Mouse (Mus musculus) retina, embryonic 14.5 days (tissue): ENCODE measurements around the gene Gbx2.

Experiments
- DNase-seq: peaks from one replicate; pipeline ENCODE4 v3.0.0-alpha.2; 2015; ENCODE audit warnings: low spot score

Gene Gbx2

DNA sequence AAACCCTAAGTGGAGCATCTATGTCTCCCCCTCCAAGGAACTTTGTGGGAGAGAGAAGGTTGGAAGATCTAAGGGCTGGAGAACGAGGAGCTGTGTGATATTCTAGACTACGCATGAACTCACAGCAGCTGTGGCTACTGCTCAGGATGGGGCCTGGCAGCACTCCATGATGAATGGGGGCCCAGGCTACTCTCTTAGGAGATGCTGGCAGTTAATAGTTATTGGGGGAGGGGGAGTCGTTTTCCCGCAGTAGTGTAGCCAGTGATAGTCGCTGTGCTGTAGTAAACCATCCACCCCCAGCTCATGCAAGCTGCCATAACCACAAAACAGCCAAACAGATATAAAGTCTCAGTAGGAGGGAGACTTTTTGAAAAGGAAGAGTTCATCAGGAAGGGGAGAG, 18.6 kb downstream of the Gbx2 start:
- no peak for DNase-seq

DNA sequence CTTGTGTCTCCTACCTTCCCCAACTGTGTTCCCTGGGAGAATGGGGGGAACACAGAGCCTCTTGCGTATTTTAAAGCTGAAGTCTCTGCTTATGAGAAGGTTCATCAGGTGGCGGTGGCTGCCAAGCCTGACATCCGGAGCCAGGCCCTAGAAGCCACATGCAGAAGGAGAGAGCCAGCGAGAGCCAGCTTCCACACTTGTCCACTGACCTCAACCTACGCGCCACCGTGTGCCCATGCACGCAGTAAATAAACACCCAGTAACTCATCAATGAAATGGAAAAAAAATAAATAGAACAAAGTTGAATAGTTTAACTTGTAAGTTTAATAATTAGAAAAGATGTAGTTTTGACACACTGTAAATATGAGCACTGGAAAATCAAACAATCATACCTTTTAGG, 21.2 kb downstream of the Gbx2 start:
- no peak for DNase-seq

DNA sequence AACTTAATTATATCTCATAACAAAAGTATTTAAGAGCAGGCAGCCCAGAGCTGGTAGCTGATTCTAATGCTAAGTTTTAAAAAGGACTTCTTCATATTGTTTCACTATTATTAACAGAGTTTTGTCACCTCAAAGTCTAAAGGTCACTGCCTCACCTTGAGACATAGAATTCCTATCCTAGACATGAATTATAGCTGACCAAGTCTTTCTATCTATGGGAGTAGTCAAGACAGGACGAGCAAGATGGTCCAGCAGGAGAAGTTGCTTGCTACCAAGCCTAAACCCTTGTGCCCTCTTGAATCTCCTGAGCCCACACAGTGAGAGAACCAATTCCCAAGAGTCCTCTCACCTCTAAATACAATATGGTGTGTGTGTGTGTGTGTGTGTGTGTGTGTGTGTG, 28.3 kb downstream of the Gbx2 start:
- DNase-seq: no peak

DNA sequence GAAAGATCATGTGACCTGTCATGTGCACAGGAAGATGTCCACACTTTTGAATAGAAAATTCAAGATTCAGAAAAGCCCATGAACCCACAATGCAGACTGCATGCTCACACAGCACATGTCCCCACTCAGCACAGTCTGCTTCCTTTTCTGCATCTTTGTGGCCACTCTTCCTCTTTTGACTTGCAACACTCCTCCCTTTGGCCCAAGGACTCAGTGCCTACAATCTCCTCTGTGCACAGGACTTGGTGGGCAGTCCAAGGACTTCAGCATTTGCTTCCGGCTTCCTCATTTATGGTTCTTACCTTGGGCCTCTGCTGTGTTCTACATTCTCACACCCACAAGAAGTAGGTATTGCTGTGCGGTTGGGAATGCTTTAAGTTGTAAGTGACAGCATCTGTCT, 28.7 kb downstream of the Gbx2 start:
- no peak for DNase-seq

DNA sequence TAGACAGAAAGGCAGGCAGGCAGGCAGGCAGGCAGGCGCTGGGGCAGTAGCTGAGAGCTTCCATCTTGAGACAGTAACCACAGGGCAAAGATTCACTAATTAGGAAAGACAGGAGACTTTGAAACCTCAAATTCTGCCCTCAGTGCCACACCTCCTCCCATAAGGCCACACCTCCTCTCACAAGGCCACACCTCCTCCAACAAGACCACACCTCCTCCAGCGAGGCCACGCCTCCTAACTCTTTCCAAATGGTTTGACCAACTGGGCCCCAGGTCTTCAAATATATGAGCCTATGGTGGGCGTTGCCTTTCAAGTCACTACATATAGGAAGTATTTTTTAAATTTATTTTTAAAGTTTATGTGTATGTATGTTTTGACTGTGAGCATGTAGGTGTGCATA, 29.6 kb downstream of the Gbx2 start:
- no peak for DNase-seq

DNA sequence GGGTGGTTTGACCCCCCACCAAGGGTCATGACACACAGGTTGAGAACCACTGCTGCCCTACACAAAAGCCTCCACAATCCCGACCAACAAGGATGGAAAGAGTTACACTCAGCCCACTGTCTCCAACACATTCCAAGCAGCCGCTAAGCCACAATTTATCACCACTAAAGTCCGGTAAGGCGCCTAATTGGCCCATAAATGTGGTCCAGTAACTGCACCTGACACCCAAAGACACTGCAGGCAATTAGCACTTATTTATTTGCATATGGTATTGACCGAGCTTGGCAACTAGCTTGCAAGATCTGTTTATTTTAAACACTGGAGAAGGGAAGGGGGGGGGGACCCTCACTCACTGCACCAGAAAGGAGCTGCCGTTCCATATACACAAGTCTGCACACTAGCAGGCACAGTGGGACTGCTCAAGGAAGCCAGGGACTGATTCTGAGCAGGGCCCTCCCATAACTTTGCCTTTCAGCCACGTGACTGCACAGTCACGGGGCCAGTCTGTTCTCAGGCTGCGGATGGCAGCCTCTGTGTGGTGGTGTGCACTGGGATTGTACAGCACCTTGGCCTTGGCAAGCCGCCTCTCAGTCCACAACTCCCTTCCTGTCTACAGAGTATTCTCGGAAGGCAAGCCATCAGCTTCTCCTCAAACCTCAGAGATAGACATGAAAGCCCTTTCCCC, 31.1 kb downstream of the Gbx2 start:
- DNase-seq: no peak

DNA sequence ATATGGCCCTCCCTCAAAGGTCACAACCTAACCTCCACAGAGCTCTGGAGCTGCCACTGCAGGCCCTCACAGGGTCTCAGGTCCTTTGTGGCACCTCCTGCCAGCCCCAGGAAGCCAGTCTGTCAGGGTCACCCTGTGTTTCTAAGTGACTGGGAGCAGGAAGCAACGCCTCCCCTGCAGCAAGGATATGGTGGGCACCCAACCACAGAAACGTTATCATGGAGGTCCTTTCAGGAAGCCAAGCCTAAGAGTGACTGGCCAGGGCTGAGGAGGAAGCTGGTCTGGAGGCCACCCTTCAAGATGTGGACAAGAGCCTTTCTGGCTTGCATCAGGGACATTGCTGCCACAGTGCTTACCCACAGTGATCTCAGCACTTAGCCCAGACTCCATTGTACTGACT, 31.9 kb downstream of the Gbx2 start:
- DNase-seq: no peak

DNA sequence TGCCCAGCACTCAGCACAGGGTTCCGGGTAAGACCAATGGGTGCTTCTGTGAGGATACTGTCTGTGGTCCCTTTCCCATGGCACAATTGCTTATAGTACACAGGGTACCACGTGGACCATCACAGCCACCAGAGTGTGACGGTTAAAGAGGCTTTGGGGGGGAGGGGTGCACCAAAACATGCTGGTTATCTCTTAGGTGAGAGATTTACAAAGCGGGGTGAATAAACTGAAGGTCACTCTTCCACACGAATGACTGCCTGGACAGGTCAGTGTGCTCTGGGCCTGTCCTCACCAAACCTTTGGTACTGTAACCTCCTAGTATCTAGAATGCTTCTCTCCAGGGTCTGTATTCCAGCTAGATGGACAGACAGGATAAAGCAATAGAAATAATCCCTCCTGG, 35.2 kb downstream of the Gbx2 start:
- DNase-seq: no peak

DNA sequence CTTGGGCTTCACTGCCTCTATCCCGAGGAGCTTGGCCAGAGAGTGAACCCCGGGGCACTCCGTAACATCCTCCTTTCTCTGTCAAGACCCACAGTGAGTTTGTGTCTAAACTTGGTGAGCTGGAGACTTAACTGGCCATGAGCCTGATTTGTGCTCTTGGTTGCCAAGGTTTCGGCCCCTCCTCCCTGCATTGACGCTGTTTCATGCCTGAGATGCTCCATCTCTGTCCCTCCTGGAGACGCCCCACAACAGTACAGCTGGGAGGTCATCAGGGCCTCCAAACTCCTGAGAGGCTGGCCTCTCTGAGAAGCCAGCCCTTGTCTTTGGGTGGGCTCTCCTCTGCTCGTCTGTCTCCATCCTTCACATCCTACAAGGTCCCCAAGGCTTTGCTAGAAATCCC, 38.7 kb downstream of the Gbx2 start:
- peak; percentile 66 for DNase-seq

DNA sequence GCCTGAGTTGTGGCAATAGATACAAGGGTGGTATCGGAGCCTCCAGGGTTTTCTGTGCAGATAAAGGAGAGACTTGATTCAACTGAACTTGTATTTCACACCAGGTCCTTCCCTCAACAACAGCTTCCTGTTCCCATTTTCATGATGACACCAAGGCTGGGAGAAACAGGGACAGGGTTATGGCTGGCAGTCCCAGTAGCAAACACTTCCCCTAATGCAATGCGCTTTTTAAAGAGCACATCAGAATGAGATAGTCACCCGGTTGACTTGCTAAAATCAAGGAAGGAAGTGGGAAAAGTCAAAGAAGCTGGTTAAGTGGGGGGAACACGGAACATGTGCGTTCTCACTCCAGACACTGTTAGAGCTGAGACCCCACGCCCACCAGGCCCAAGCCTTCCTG, 39.6 kb downstream of the Gbx2 start:
- no peak for DNase-seq

DNA sequence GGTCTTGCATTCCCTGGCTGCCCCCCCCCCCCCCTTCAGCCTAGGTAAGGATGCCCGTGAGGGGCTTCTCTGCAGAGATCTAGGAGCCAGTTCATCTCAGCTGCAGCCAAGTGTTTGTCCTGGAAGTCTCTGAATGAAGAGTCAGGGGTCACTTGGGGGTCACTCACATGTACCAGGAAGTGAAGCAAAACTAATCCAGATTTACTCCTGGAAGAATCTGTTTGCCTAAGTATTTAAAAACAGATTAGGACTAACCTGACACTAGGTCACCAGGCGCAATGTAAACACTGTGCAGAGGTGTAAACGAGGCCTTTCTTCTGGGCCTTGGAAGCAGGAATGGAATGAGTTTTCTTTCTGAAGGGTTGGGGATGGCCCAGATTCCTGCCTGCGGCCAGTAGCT, 45.3 kb downstream of the Gbx2 start:
- no peak for DNase-seq

DNA sequence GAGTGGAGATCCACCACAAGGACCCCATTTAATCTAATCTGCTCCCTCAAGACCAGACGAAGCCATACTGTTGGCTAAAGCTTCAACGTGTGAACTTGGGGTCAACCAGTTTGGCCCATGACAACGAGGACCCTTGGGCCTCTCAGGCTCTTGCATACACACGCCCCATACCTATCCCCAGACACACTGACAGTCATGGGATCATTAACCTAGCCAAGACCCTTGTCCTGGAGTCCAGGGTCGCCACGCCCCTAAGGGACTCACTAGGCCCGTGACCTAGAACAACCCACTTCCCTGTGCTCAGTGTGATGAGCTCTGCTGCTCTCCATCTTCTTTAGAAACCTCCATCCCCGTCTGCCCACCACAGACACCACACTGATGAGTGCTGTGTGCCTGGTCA, 46.6 kb downstream of the Gbx2 start:
- DNase-seq: no peak

DNA sequence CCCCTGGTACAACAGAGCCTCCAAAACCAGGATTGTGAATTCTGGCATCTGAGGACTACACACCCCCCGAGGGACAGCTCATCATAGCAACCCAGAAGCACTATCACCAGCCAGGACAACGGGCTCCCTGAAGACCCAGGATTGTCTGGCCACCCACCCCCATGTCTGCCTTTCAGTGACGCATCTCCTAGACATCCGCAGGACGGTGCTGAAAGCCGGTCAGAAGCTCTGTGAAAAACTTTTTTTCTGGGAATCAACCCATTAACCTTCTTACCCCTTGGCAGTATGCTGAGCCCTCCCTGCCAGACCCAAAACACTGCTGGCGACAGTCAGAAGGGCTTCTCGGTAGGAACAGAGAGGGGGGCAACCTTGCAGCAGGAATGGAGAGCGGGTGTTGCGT, 50.1 kb downstream of the Gbx2 start:
- DNase-seq: no peak

DNA sequence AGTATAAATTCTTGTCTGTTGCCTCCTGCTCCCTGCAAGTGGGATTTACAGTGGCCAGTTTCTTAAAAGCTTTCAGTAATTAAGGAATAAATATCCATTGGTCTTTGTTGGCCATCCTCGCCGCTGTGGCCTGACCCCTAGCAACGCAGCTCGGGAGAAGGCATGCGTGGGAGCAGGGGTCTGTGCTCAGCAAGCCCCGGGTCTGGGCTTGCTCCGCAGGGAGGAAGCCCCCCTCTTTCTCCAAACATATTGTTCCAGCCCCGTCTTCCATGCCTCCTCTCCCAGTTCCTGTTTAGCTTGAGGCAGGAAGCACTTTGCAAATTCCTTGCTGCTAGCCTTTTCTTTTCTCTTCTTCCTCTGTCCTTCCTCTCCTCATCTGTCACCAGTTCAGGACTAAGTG, 50.8 kb downstream of the Gbx2 start:
- DNase-seq: no peak

DNA sequence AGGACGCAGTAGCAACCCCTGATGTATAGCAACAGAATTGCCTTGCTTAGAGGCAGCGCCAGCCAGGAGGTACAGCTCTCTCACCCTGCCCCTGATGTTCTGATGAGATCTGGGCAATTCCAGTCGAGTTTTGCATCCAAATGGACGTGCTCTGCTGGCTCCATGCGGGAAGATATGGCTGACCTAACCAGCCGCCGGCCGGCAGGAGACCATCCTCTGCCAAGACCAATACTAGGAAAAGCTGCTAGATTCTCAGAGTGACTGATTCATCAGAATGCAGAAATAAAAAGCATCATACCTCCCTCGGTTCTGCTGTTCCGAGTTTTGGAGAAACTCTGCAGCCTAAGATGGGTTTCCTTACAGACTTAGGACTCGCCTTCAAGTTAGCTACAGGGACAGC, 52.5 kb downstream of the Gbx2 start:
- DNase-seq: no peak
